Mouse (Mus musculus) cortical plate, adult 2 months (tissue): ENCODE measurements around the gene Tac4. TPM values are rescaled to one million over a fixed set of nuclear protein-coding genes. Genes with fewer than 3 reads are reported as not detected.
A peak's percentile ranks its signal among the peaks of the same experiment; 100 is the strongest.

Source experiments
- H3K27ac ChIP-seq: fragments of 200-500 bp; 2 replicates; pipeline ENCODE4 v1.5.1; 2012; ENCODE audit warnings: low read length, control low read depth, inconsistent platforms; ENCODE audit not compliant: insufficient read depth
- H3K4me1 ChIP-seq: fragments of 200-500 bp; 2 replicates; pipeline ENCODE4 v1.6.1; 2011; ENCODE audit warnings: low read length; ENCODE audit not compliant: control insufficient read depth, insufficient read depth
- H3K4me3 ChIP-seq: fragments of 200-500 bp; 2 replicates; pipeline ENCODE4 v1.5.1; 2011; ENCODE audit warnings: mild to moderate bottlenecking, low read length, control low read depth; ENCODE audit not compliant: insufficient read depth
- CTCF ChIP-seq: fragments of 200-500 bp; IDR thresholded peaks from 2 replicates; pipeline ENCODE4 v1.5.1; 2011; ENCODE audit warnings: mild to moderate bottlenecking, control low read depth, low read length; ENCODE audit not compliant: insufficient read depth; ENCODE audit errors: extremely low read depth
- POLR2A ChIP-seq: fragments of 200-500 bp; IDR thresholded peaks from 2 replicates; pipeline ENCODE4 v1.6.1; 2011; ENCODE audit warnings: mild to moderate bottlenecking, low read length, control low read depth; ENCODE audit not compliant: insufficient read depth; ENCODE audit errors: extremely low read depth
- polyA plus RNA-seq: library from polyadenylated mRNA; depleted of rRNA; stranded (reverse); fragments of >200 nt; gene quantifications from 2 replicates; pipeline ENCODE4 v1.2.3, GENCODE M21; 2012

The Tac4 gene
- polyA plus RNA-seq, 1 experiment = not detected

DNA sequence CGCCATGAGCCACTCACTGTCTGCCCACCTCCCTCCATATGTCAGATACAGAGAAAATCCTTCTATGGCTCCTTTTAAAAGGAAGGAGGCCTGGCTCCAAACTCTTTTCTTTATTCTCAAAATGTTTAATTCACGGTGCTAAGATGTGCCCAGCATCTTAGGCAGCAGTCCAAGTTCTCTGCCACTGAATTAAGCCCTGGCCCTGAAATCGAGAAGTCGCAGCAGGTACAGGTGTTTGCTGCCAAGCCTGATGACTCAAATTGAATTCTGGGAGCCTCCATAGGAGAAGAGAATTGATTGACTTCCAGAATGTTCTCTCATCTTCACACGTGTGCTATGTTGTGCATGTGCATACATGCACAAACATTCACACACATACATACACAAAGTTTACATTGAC, 21.0 kb downstream of the Tac4 start:
- Histone ChIP-seq H3K4me3 (no peak overlapping the region), H3K27ac (no peak overlapping the region), H3K4me1 (no peaks in the 10 kb centered on the region)
- TF ChIP-seq CTCF = no peak
- no peak for TF ChIP-seq POLR2A

- H3K4me3 ChIP-seq = no peak overlapping the region
- no peaks in the 10 kb centered on the region; the same call in 1 of the 2 replicates for H3K4me1 ChIP-seq
- no peak overlapping the region for H3K27ac ChIP-seq
- TF ChIP-seq POLR2A (no peak), CTCF (no peak)
Observed at GRCm38 (mm10) chr11:95291998-95292397, 30.7 kb downstream of the Tac4 start.

DNA sequence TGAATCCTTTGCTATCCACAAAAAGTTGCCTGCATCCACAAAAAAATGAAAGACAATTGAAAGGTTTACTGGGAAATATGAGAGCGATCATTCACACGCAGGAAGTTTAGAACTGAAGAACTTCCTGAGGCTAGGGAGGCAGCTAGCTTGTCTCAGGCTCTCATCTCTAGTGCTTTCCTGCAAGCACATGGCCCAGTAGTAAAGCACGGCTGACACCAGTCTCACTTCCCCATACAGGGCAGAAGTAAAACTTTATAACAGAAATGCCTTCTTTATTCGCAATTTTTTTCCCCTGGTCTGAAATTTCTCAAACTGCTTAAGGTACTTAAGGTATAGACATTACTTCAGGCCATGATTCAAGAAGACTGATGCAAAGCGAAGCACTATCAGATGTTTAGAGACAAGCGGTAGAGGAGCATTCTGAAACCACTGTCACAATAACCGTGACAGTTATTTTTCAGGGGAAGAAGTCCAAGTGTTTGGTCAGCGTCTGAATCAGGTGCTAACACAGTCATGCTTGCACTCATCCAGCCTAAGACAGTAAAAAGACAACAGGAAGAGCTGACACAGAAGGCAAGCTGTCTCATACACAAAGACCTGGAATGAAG, 31.8 kb downstream of the Tac4 start:
- Histone ChIP-seq H3K27ac (no peak overlapping the region), H3K4me1 (no peaks in the 10 kb centered on the region; the same call in 1 of the 2 replicates), H3K4me3 (no peak overlapping the region)
- TF ChIP-seq POLR2A (no peak), CTCF (no peak)

- H3K4me3 ChIP-seq = no peak overlapping the region
- TF ChIP-seq CTCF (no peak), POLR2A (no peak)
- H3K4me1 ChIP-seq = no peaks in the 10 kb centered on the region; the same call in 1 of the 2 replicates
- no peak overlapping the region for H3K27ac ChIP-seq
Observed at GRCm38 (mm10) chr11:95295736-95296135, 34.4 kb downstream of the Tac4 start.

GRCm38 (mm10) chr11:95298146-95298545, 36.8 kb downstream of the Tac4 start:
- TF ChIP-seq CTCF (peak; percentile 79), POLR2A (no peak)
- Histone ChIP-seq H3K27ac (no peak overlapping the region), H3K4me1 (no peaks in the 10 kb centered on the region; the same call in 1 of the 2 replicates), H3K4me3 (no peak overlapping the region)

DNA sequence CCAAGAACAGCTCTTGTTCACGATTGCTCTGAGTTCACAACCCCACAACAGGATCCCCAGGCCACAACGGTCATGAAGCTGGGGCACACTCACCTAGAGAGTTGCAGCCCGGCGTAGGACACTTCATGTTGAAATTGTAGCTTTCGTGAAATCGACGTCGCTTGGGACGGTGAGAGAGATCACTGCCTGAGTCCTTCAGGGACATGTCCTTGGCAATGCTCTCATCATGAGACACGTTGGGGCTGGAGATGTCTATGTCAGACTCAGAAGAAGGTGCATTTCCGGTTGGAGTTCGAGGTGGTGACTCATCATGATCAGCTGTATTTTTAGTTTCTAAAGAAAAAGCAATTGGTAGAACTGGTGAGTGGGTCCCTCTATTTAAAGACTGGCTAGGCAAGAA, 38.6 kb downstream of the Tac4 start:
- TF ChIP-seq POLR2A (no peak), CTCF (no peak)
- Histone ChIP-seq H3K4me1 (no peaks in the 10 kb centered on the region), H3K27ac (no peak overlapping the region), H3K4me3 (no peak overlapping the region)

DNA sequence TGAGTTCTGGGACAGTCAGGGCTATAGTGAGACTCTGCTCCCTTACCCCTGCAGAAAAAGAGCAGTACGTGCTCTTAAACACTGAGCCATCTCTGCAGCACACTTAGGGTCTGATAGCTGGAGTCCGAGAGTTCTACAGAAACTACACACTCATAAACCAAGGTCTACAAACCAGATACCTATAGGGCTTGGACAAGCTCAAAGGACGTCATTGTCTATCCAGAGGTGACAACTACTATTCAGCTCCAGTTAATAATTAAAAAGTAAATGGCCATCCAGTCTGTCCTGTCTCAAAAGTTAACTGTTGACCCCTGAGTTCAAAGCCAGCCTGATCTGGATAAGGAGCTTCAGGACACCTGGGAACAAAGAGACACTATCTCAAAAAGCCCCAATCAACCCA, 40.4 kb downstream of the Tac4 start:
- H3K4me3 ChIP-seq = no peak overlapping the region
- no peaks in the 10 kb centered on the region for H3K4me1 ChIP-seq
- H3K27ac ChIP-seq = no peak overlapping the region
- TF ChIP-seq CTCF (no peak), POLR2A (no peak)

DNA sequence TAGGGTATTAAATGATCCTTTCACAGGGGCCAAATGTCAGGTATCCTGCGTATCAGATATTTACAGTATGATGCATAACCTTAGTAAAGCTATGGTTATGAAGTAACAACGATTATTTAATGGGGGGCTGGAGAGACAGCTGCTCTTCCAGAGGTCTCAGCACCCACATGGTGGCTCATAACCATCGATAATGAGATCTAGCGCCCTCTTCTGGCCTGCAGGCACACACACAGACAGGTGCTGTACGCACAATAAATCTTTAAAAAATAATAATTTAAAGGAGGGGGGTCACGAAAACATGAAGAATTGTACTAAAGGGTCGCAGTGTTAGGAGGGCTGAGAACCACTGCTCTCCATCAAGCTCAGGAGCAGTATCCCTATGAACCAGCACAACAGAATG, 44.3 kb downstream of the Tac4 start:
- Histone ChIP-seq H3K4me3 (no peak overlapping the region), H3K4me1 (no peaks in the 10 kb centered on the region; the same call in 1 of the 2 replicates), H3K27ac (no peak overlapping the region)
- TF ChIP-seq POLR2A (no peak), CTCF (no peak)

DNA sequence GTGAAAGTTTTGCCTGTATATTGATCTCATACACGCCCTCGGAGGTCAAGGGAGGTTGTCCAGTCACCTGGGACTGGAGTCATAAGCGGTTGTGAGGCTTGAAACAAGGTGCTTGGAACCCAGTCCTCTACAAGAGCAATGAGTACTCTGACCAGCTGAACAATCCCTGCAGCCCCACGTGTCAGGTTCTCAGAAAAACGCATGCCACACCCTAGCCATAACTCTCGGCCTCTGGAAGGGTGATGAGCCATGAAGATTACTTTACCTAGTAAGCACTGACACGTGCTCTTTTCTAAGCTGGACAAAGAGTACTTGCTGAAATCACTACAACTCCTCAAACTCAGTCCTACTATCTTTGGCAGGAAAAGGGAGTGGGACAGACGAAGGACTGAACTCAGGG, 46.2 kb downstream of the Tac4 start:
- Histone ChIP-seq H3K4me3 (no peak overlapping the region), H3K27ac (no peak overlapping the region), H3K4me1 (peaks cover 2% of the 10 kb centered on the region; the same call in 1 of the 2 replicates)
- TF ChIP-seq CTCF = no peak
- no peak for TF ChIP-seq POLR2A

GRCm38 (mm10) chr11:95309510-95310006, 48.2 kb downstream of the Tac4 start:
- TF ChIP-seq POLR2A (peak; percentile 77), CTCF (no peak)
- peak overlapping the region; percentile 75 for H3K27ac ChIP-seq
- H3K4me1 ChIP-seq = peaks cover 2% of the 10 kb centered on the region; the same call in 1 of the 2 replicates
- peak overlapping the region; percentile 62 for H3K4me3 ChIP-seq
